Mouse (Mus musculus) intestine, postnatal 0 days (tissue): ENCODE measurements around the gene Gm11444. TPM values are rescaled to one million over a fixed set of nuclear protein-coding genes. Genes with fewer than 3 reads are reported as not detected.

Experiments used
- ATAC-seq: fragments of 200-750 bp; cut with Nextera tagmentation; 2 replicates; pipeline ENCODE4 v1.8.0; 2017; ENCODE audit warnings: mild to moderate bottlenecking, moderate TSS enrichment, moderate library complexity
- H3K27ac ChIP-seq: fragments of 300-500 bp; sonication (generic); 2 replicates; pipeline ENCODE4 v1.5.1; 2014; ENCODE audit warnings: mild to moderate bottlenecking, low read depth, low read length, moderate library complexity
- H3K27me3 ChIP-seq: fragments of 300-500 bp; sonication (generic); replicated peaks from 2 replicates; pipeline ENCODE4 v1.6.1; 2014; ENCODE audit warnings: low read length, mixed read lengths; ENCODE audit not compliant: control insufficient read depth, insufficient read depth
- H3K36me3 ChIP-seq: fragments of 300-500 bp; sonication (generic); 2 replicates; pipeline ENCODE4 v1.6.1; 2014; ENCODE audit warnings: mild to moderate bottlenecking, moderate library complexity; ENCODE audit not compliant: control insufficient read depth, insufficient read depth
- H3K4me1 ChIP-seq: fragments of 300-500 bp; sonication (generic); replicated peaks from 2 replicates; pipeline ENCODE4 v1.6.1; 2014; ENCODE audit warnings: antibody characterized with exemption, low read length, mixed read lengths; ENCODE audit not compliant: control insufficient read depth, insufficient read depth
- H3K4me2 ChIP-seq: fragments of 300-500 bp; sonication (generic); replicated peaks from 2 replicates; pipeline ENCODE4 v1.6.1; 2014; ENCODE audit warnings: low read depth, mild to moderate bottlenecking, moderate library complexity
- H3K4me3 ChIP-seq: fragments of 300-500 bp; sonication (generic); 2 replicates; pipeline ENCODE4 v1.5.1; 2014; ENCODE audit warnings: low read depth, low read length
- H3K9ac ChIP-seq: fragments of 300-500 bp; sonication (generic); 2 replicates; pipeline ENCODE4 v1.6.1; 2014; ENCODE audit warnings: mild to moderate bottlenecking, low read depth, low read length
- H3K9me3 ChIP-seq: fragments of 300-500 bp; sonication (generic); 2 replicates; pipeline ENCODE4 v1.6.1; 2016; ENCODE audit warnings: mixed run types; ENCODE audit not compliant: control insufficient read depth
- CTCF ChIP-seq: sonication (generic); IDR thresholded peaks from 2 replicates; pipeline ENCODE4 v1.5.1; 2016; ENCODE audit warnings: low read depth, mild to moderate bottlenecking, control low read depth, antibody characterized with exemption, moderate library complexity
- WGBS: fragments of 180-500 bp; shearing (Covaris S2); extraction: QIAGEN DNeasy Blood & Tissue Kit; methylation state at CpG from one replicate; pipeline ENCODE4 v1.1.7; 2014; 5-methylcytosine and 5-hydroxymethylcytosine counted together
- polyA plus RNA-seq: library from polyadenylated mRNA; unstranded; fragments of >200 nt; fragmentation: Nextera tagmentation; extraction: Ambion mirVana; gene quantifications from 2 replicates; pipeline ENCODE4 v1.2.1, GENCODE M21; 2015

Gene Gm11444
- polyA plus RNA-seq, 1 experiment from 2014 or later = not detected

- Histone ChIP-seq H3K36me3 (no peaks in the 10 kb centered on the region), H3K4me3 (no peak overlapping the region), H3K27ac (no peak overlapping the region), H3K27me3 (no peaks in the 10 kb centered on the region), H3K4me2 (0 out of 2 replicates have a peak overlapping the region, but pooled peaks have one; percentile 40), H3K4me1 (no peaks in the 10 kb centered on the region), H3K9me3 (no peaks in the 10 kb centered on the region), H3K9ac (no peak overlapping the region)
- 55% methylated on average over 11 of the region's 11 CpGs for WGBS
- TF ChIP-seq CTCF = no peak
- ATAC-seq = no peak
Observed at GRCm38 (mm10) chr11:85800380-85800779, 49.8 kb downstream of the Gm11444 start.

- no peaks in the 10 kb centered on the region for H3K36me3 ChIP-seq
- peak overlapping the region; percentile 40 for H3K4me2 ChIP-seq
- no peak for TF ChIP-seq CTCF
- no peaks in the 10 kb centered on the region for H3K4me1 ChIP-seq
- no peak for ATAC-seq
- no peaks in the 10 kb centered on the region for H3K27me3 ChIP-seq
- no peak overlapping the region for H3K9ac ChIP-seq
- no peak overlapping the region for H3K27ac ChIP-seq
- no peaks in the 10 kb centered on the region for H3K9me3 ChIP-seq
- 17% methylated on average over 19 of the region's 19 CpGs for WGBS
- no peak overlapping the region for H3K4me3 ChIP-seq
Observed at GRCm38 (mm10) chr11:85799856-85800255, 50.3 kb downstream of the Gm11444 start.

GRCm38 (mm10) chr11:85799456-85799855 lies 50.7 kb downstream of the Gm11444 start:
- 37% methylated on average over 4 of the region's 4 CpGs for WGBS
- no peak overlapping the region for H3K4me3 ChIP-seq
- ATAC-seq = no peak
- no peaks in the 10 kb centered on the region for H3K27me3 ChIP-seq
- H3K27ac ChIP-seq = no peak overlapping the region
- no peaks in the 10 kb centered on the region for H3K36me3 ChIP-seq
- no peak for TF ChIP-seq CTCF
- H3K4me2 ChIP-seq = peak overlapping the region; percentile 40; the same call in 1 of the 2 replicates
- no peaks in the 10 kb centered on the region for H3K4me1 ChIP-seq
- H3K9ac ChIP-seq = no peak overlapping the region
- no peaks in the 10 kb centered on the region for H3K9me3 ChIP-seq

Other genes with a start within 250 kb of the Gm11444 start
- 3.0 and 3.3 TPM in 2 replicates for gene Tbx2, start 17.8 kb downstream of the Gm11444 start, polyA plus RNA-seq
- gene Tbx4, start 36.1 kb upstream of the Gm11444 start, polyA plus RNA-seq = not detected in 2 replicates